Mouse (Mus musculus): ENCODE data around the gene Hdgfl3.

- TF ChIP-seq CTCF (IDR thresholded peaks at IDR 0.05; ENCODE audit: low read depth, low read length) (no peak), POLR2A (IDR thresholded peaks at IDR 0.05; ENCODE audit: extremely low read depth, insufficient read depth, low read length) (no peak)
Observed at GRCm38 (mm10) chr7:81945398-81945797, 11.1 kb upstream of the Hdgfl3 start.

Measured in liver, adult 2 months (tissue).